Mouse (Mus musculus) heart, postnatal 10 days (tissue): Measurements from ENCODE around the gene Nlrp6. TPM values are rescaled to one million over a fixed set of nuclear protein-coding genes. Genes with fewer than 3 reads are reported as not detected.
"Not testable (repeated sequence)": the region's sequence is repeated elsewhere in the genome, so short reads cannot be mapped to it uniquely, and the experiment has no call there.

Experiments
- DNase-seq, 2 experiments: peaks; one replicate each; pipeline ENCODE4 v3.0.0; 2021
- intact Hi-C: fragments of 180-260 bp; cut with DNase I; formaldehyde crosslinking; loops from one replicate; pipeline ENCODE4 v1.15.1; 2025
- total RNA-seq, 2 experiments: library from RNA; stranded (reverse); gene quantifications; 2 replicates each; pipeline ENCODE4 v1.2.3; 2021

The Nlrp6 gene
- total RNA-seq, 2 experiments from 2014 or later = not detected

DNA sequence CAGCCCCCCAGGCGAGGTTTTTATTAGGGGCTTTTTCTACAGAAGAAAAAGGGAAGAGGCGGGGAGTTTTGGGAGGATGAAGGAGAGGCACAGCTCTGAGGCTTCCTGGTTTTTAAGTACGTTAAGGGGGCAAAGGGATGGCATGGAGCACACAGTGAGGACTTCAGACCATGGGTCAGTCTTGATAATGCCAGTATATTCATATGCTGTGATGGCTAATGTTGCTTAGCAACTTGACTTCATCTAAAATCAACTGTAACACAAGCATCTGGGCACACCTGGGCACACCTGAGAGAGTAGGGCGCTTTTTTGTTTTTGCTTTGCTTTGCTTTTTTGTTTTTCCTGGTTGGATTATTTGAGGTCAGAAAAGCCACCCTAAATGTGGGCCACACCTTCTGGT lies 46.2 kb downstream of the Nlrp6 start, which contains the start of gene Ifitm1:
Gene Ifitm1 (plus strand): TSS at position 301 of the 400 bp plus-strand sequence.
- intact Hi-C loops = no loop called here
- no peak for DNase-seq

DNA sequence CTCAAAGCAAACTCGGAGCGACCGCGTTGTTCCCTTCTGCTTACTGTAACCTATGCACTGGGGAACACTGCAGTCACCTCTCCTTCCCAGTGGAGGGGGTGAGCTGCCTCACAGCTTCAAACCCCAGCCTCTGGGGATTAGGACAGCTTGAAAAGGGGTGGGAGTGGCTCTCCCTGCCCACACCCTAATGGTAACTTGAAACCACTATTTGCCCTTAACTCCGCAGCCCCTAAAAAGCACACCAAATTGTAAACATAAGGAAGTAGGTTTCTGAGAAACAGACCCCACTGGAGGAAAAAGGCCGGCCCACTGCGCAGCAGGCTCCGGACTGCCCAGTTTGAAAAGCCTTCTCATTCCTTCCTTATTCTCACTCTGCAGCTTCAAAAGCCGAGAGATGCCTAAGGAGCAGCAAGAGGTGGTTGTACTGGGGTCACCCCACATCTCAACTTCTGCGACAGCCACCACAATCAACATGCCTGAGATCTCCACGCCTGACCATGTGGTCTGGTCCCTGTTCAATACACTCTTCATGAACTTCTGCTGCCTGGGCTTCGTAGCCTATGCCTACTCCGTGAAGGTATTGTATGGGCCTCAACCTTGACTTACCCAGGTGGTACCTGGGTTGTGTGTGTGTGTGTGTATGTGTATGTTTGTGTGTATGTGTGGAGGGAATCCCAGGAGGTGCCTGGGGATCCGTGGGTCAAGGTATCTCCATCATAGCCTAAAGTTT lies 47.3 kb downstream of the Nlrp6 start:
- peak in 1 of 2 experiments; percentile 15 for DNase-seq
- intact Hi-C loops = no loop called here

DNA sequence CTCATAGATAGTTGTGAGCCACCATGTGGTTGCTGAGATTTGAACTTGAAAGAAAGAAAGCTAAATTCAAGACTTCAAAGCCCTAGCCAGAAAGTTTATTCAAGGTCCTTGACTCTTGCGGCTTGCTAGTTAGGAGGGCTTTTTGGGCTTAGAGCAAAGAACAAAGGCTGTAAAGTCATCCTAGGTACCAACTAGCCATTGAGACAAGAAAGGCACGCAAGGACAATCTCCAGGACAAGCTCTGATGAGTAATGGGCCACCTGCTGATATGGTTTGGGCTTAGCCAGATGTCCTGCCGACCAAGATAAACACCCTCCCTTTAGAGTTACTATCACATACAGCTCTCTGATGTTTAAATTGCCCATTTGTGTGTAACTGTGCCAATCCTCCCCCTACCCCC lies 48.0 kb downstream of the Nlrp6 start:
- DNase-seq, intact Hi-C loops: not testable (repeated sequence)

DNA sequence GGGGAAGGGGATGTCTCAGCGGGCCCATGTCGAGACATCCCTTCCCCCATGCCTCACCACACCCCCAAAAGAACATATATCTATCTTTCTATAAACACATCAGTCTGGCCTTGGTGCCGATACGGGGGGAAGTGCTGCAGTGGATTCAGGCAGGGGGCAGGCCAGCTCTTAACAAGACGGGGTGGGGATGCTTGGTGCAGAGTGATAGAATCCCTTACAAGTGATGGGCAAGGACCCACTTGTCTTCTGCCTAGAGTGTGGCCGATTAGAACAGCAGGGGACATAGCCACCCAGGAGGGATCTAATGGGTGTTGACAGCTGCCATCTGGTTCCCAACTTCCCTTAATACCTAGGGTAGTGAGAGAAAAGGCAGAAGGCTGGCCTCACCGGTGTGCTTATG lies 50.2 kb downstream of the Nlrp6 start:
- intact Hi-C loops = loop anchor here (5.0 kb wide), 1 partner anchor 36 kb away; no protein-coding TSS in a partner anchor
- DNase-seq = no peak

DNA sequence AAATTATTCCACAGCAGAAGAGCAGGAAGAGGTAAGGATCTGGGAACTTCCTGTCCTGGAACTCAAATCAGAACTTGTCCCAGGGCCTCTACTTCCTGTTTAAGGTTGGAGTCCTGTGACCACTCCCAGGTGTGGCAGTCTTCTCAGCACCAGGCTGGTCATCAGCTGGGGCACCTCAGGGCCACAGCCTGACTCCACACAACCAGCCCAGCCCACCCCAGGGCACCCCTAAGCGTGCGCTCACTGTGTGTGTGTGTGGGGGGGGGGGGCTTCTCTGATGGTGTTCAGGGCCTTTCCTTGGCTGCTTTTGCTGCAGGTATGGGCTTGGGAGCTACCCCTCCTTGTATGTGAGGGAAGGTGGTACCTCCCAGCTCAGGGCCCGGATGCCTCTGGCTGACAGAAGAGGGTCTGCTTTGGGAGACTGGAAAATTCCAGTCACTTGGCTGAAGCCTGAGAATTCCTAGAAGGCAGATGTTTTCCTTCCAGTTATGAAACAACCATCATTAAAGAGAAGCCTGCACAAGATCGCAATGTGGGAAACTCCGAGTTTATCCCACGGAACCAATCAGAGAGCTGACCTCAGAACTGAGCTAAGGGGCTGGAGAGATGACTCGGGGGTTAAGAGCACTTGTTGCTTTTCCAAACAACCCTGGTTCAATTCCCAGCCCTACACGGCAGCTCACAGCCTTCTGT lies 50.9 kb downstream of the Nlrp6 start:
- intact Hi-C loops = loop anchor here (5.0 kb wide), 1 partner anchor 36 kb away; no protein-coding TSS in a partner anchor
- DNase-seq = peak; percentile 55 to 64

- no peak for DNase-seq
- intact Hi-C loops = loop anchor here (5.0 kb wide), 1 partner anchor 34 kb away; no protein-coding TSS in a partner anchor
These were observed 52.9 kb downstream of the Nlrp6 start for GRCm38 (mm10) chr7:140973396-140974165.

GRCm38 (mm10) chr7:140974940-140975339 lies 54.2 kb downstream of the Nlrp6 start:
- no peak for DNase-seq
- intact Hi-C loops = loop anchor here (5.0 kb wide), 1 partner anchor 32 kb away; no protein-coding TSS in a partner anchor

GRCm38 (mm10) chr7:140975465-140975864 lies 54.8 kb downstream of the Nlrp6 start:
- intact Hi-C loops = no loop called here
- DNase-seq = no peak

DNA sequence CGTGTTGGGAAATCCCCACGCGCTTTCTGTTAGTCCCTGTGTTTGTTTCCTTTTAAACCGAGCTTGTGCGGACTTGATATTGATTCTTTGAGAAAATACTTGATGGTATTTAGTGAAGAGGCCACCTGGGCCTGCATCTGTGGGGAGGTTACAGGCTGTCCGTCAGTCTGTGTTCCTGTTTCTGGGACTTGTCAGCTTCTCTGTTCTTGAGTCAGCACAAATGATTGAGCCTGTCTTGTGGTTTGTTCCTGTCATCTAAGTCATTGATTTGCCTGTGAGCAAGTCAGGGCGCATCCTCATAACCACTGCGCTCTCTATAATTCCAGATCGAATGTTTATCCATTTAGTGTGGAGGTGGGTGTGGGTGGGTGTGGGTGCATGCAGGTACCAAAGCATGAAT lies 56.0 kb downstream of the Nlrp6 start:
- DNase-seq, intact Hi-C loops: not testable (repeated sequence)

Other genes with a start within 250 kb of the Nlrp6 start
- gene Olfr45, start 239.0 kb upstream of the Nlrp6 start, total RNA-seq = not detected
- gene Olfr541, start 223.6 kb upstream of the Nlrp6 start, total RNA-seq = not detected
- under 1 TPM; 0.24 to 0.47 TPM for gene Cyp2e1, start 157.2 kb upstream of the Nlrp6 start, total RNA-seq
- not detected for gene Syce1, start 133.1 kb upstream of the Nlrp6 start, total RNA-seq
- gene Zfp941, start 98.7 kb upstream of the Nlrp6 start, total RNA-seq = under 1 TPM; 0.45 to 0.47 TPM
- gene Urah, start 85.9 kb upstream of the Nlrp6 start, total RNA-seq = not detected
- 10 to 100 TPM; 19.6 to 23.6 TPM for gene Scgb1c1, start 75.4 kb upstream of the Nlrp6 start, total RNA-seq
- not detected for gene Odf3, start 73.1 kb upstream of the Nlrp6 start, total RNA-seq
- gene Gm45785, start 64.6 kb upstream of the Nlrp6 start, total RNA-seq = not detected
- gene Ric8a, start 63.9 kb upstream of the Nlrp6 start, total RNA-seq = 10 to 100 TPM; 27.0 to 29.8 TPM
- gene Bet1l, start 63.3 kb upstream of the Nlrp6 start, total RNA-seq = 10 to 100 TPM; 13.1 to 15.9 TPM
- gene Psmd13, start 38.9 kb upstream of the Nlrp6 start, total RNA-seq = 100 to 1,000 TPM; 111 to 114 TPM
- 10 to 100 TPM; 53.4 to 58.2 TPM for gene Sirt3, start 38.6 kb upstream of the Nlrp6 start, total RNA-seq
- 1,000 to 10,000 TPM; 1,771 to 1,883 TPM for gene Cox8b, start 20.5 kb upstream of the Nlrp6 start, total RNA-seq
- 1 to 10 TPM; 7.7 to 8.6 TPM for gene Pgghg, start 20.5 kb downstream of the Nlrp6 start, total RNA-seq
- gene Ifitm5, start 29.4 kb downstream of the Nlrp6 start, total RNA-seq = 1 to 10 TPM in 1 of 2 experiments, not detected in 1; 1.1 TPM
- gene Gm45717, start 35.0 kb downstream of the Nlrp6 start, total RNA-seq = not detected
- gene Ifitm2, start 35.1 kb downstream of the Nlrp6 start, total RNA-seq = 100 to 1,000 TPM; 168 to 187 TPM
- gene Ifitm1, start 46.3 kb downstream of the Nlrp6 start, total RNA-seq = 1 to 10 TPM; 2.4 to 3.8 TPM
- gene Ifitm3, start 89.9 kb downstream of the Nlrp6 start, total RNA-seq = 100 to 1,000 TPM; 104 to 117 TPM
- under 1 TPM in 1 of 2 experiments, not detected in 1; 0.69 TPM for gene Ifitm6, start 97.0 kb downstream of the Nlrp6 start, total RNA-seq
- not detected for gene Gm17387, start 108.2 kb downstream of the Nlrp6 start, total RNA-seq
- gene B4galnt4, start 140.2 kb downstream of the Nlrp6 start, total RNA-seq = under 1 TPM in 1 of 2 experiments, not detected in 1; 0.22 TPM
- under 1 TPM in 1 of 2 experiments, not detected in 1; 0.24 TPM for gene Pkp3, start 157.3 kb downstream of the Nlrp6 start, total RNA-seq
- gene Sigirr, start 179.7 kb downstream of the Nlrp6 start, total RNA-seq = 1 to 10 TPM; 6.7 to 8.2 TPM
- under 1 TPM; 0.10 to 0.14 TPM for gene Ano9, start 196.9 kb downstream of the Nlrp6 start, total RNA-seq
- gene Ptdss2, start 201.5 kb downstream of the Nlrp6 start, total RNA-seq = 10 to 100 TPM; 37.4 to 45.9 TPM